Mouse (Mus musculus) neural tube, embryonic 13.5 days (tissue): Measurements from ENCODE around the gene Cdh13. TPM values are rescaled to one million over a fixed set of nuclear protein-coding genes. Genes with fewer than 3 reads are reported as not detected.

ENCODE experiments used
- ATAC-seq: fragments of 200-750 bp; cut with Nextera tagmentation; 2 replicates; pipeline ENCODE4 v1.8.0; 2017; ENCODE audit warnings: low read depth, mild to moderate bottlenecking, moderate TSS enrichment, moderate library complexity
- H3K27ac ChIP-seq: fragments of 300-500 bp; sonication (generic); replicated peaks from 2 replicates; pipeline ENCODE4 v1.5.1; 2015; ENCODE audit warnings: moderate library complexity, mild to moderate bottlenecking, inconsistent platforms
- H3K27me3 ChIP-seq: fragments of 300-500 bp; sonication (generic); 2 replicates; pipeline ENCODE4 v1.6.1; 2015; ENCODE audit warnings: mild to moderate bottlenecking, inconsistent platforms
- H3K36me3 ChIP-seq: fragments of 300-500 bp; sonication (generic); 2 replicates; pipeline ENCODE4 v1.6.1; 2015; ENCODE audit warnings: mild to moderate bottlenecking, inconsistent platforms
- H3K4me1 ChIP-seq: fragments of 300-500 bp; sonication (generic); replicated peaks from 2 replicates; pipeline ENCODE4 v1.6.1; 2015; ENCODE audit warnings: inconsistent platforms
- H3K4me2 ChIP-seq: fragments of 300-500 bp; sonication (generic); 2 replicates; pipeline ENCODE4 v1.6.1; 2015; ENCODE audit warnings: inconsistent platforms, mild to moderate bottlenecking, moderate library complexity
- H3K4me3 ChIP-seq: fragments of 300-500 bp; sonication (generic); 2 replicates; pipeline ENCODE4 v1.5.1; 2015; ENCODE audit warnings: mild to moderate bottlenecking, inconsistent platforms
- H3K9ac ChIP-seq: fragments of 300-500 bp; sonication (generic); 2 replicates; pipeline ENCODE4 v1.6.1; 2015; ENCODE audit warnings: moderate library complexity, mild to moderate bottlenecking, inconsistent platforms
- H3K9me3 ChIP-seq: fragments of 300-500 bp; sonication (generic); 2 replicates; pipeline ENCODE4 v1.6.1; 2016; ENCODE audit warnings: inconsistent platforms
- WGBS: fragments of 180-500 bp; shearing (Covaris S2); methylation state at CpG from one replicate; pipeline ENCODE4 v1.1.7; 2015; 5-methylcytosine and 5-hydroxymethylcytosine counted together
- polyA plus RNA-seq: library from polyadenylated mRNA; unstranded; fragments of >200 nt; fragmentation: Nextera tagmentation; extraction: Ambion mirVana; gene quantifications from 2 replicates; pipeline ENCODE4 v1.2.1, GENCODE M21; 2015

Gene Cdh13
- polyA plus RNA-seq, 1 experiment from 2014 or later, result 69.8 TPM

DNA sequence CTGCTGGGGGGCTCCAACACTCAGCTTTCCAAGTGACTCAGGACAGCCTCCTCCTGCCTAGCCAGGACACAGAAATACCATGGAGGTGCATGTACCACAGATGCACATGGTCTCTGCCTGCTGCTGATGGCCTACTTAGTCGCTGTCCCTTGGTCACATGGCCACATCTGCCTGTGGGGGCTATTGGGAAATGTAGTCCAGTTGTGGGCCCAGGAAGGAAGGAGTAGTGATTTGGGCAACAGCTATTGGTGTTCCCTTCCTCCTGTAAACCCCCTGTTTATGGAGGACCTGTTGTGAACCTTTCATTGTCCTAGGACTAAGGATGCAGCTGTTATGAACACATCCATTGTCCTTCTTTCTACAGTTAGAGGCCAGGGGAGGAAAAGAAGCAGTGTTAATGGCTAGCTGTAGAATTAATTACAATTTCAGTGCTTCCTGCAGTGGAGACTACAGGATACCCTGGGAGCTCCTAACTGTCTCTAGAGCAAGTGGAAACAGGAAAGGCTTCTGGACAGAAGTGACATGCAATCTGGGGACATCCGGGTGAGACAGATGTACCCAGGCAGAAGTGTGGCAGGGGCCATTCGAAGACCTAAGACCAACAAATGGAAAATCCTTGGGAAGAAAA, 150.1 kb downstream of the Cdh13 start:
- no peaks in the 10 kb centered on the region for H3K36me3 ChIP-seq
- ATAC-seq, result 0 out of 2 replicates have a peak, but pooled peaks have one; percentile 17
- H3K27ac ChIP-seq, result no peak overlapping the region
- H3K27me3 ChIP-seq, result no peaks in the 10 kb centered on the region
- H3K4me3 ChIP-seq, result no peak overlapping the region
- no peak overlapping the region for H3K9ac ChIP-seq
- H3K4me1 ChIP-seq, result peaks cover 35% of the 10 kb centered on the region
- no peak overlapping the region for H3K4me2 ChIP-seq
- H3K9me3 ChIP-seq, result no peaks in the 10 kb centered on the region
- WGBS, result 81% methylated on average over 3 of the region's 3 CpGs

DNA sequence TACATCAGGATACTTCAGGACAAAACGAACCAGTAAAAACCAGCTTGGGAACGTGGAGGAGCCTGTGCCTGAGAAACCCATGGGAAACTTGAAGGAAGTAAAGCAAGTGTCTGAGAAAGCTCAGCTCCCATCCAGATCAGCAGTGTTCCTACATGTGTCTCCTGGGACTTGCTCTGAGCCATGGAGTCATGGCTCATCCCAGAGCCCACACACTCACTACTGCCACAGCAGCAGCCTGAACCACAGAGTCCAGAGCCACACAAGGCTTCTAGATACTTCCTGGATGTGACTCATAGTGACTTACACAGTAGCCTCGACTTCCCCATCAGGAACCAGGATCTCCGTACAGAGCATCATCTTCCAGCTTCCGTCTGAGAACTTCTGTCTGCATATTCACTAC, 153.2 kb downstream of the Cdh13 start:
- 83% methylated on average over 5 of the region's 5 CpGs for WGBS
- Histone ChIP-seq H3K27me3 (no peaks in the 10 kb centered on the region), H3K4me3 (no peak overlapping the region), H3K4me1 (peaks cover 41% of the 10 kb centered on the region), H3K9me3 (no peaks in the 10 kb centered on the region), H3K27ac (no peak overlapping the region; the same call in 1 of the 2 replicates), H3K36me3 (no peaks in the 10 kb centered on the region), H3K4me2 (no peak overlapping the region), H3K9ac (no peak overlapping the region)
- ATAC-seq, result no peak

DNA sequence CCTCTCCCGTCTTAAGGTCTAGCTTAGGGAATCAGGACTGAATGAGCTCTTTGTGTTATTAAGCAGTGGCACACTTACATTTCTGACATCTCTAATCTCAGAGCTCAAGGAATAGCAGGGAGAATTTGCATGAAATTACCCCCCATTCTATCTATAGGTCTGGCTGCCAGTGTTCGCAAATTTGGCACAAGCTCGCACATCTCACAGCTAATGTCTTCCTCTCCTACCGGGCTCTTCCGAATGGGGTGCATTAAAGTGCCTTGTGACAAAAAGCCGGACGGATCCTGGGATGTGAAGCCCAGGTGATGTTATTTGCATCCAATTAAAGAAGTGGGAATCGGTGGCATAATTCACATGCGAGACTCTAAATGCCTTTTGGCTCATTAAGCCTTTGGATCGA, 153.6 kb downstream of the Cdh13 start:
- Histone ChIP-seq H3K27ac (peak overlapping the region; percentile 62; the same call in 1 of the 2 replicates), H3K27me3 (no peaks in the 10 kb centered on the region), H3K4me1 (peaks cover 44% of the 10 kb centered on the region), H3K9ac (no peak overlapping the region), H3K4me3 (no peak overlapping the region), H3K4me2 (no peak overlapping the region), H3K36me3 (no peaks in the 10 kb centered on the region), H3K9me3 (no peaks in the 10 kb centered on the region)
- 43% methylated on average over 10 of the region's 10 CpGs for WGBS
- no peak for ATAC-seq

DNA sequence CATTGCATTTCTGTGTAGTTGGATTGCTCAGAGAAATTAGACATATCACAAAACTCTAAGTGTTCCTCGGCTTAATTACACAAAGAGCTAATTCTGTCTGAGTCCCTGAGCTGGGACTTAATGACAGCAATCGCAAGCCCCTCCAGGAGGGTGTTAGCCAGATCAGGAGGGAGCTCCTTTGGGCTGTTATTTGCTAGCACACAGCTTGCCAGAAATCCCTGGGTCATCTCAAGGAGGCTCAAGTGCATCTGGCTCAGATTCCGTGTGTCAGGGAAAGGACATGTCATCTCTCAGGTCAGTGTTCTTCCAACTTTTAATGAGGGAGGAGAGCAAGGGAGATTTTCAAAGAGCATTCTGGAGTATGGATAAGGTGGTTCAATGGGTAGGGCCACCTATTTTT, 154.3 kb downstream of the Cdh13 start:
- Histone ChIP-seq H3K9ac (no peak overlapping the region), H3K4me3 (no peak overlapping the region), H3K4me1 (peaks cover 44% of the 10 kb centered on the region), H3K36me3 (no peaks in the 10 kb centered on the region), H3K9me3 (no peaks in the 10 kb centered on the region), H3K27me3 (no peaks in the 10 kb centered on the region), H3K4me2 (no peak overlapping the region), H3K27ac (peak overlapping the region; percentile 62)
- no peak for ATAC-seq
- WGBS, result 31% methylated on average over 3 of the region's 3 CpGs

DNA sequence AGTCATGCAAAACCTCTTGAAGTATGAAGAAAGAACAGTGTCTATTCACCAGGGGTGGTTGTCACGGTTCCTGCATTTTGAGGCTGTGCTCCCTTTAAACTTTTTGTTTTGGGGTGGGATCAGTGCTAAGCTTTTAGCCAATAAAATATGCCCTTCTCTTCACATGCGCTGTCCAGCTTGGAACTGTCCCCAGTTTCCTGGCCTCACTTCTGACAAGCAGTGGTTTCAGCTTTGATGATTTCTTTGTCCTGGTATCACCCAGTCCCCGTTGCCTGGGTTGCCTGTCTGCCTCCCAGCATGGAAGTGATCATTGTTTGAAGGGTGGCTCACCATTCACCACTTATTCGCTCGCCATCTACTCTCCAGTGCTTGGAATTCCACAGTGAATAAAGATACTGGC, 156.3 kb downstream of the Cdh13 start:
- H3K9me3 ChIP-seq, result no peaks in the 10 kb centered on the region
- ATAC-seq, result peak; percentile 45; the same call in 1 of the 2 replicates
- no peak overlapping the region for H3K9ac ChIP-seq
- peaks cover 36% of the 10 kb centered on the region for H3K4me1 ChIP-seq
- 48% methylated on average over 5 of the region's 5 CpGs for WGBS
- no peak overlapping the region for H3K4me2 ChIP-seq
- H3K27ac ChIP-seq, result no peak overlapping the region
- H3K4me3 ChIP-seq, result no peak overlapping the region
- H3K27me3 ChIP-seq, result no peaks in the 10 kb centered on the region
- no peaks in the 10 kb centered on the region for H3K36me3 ChIP-seq

DNA sequence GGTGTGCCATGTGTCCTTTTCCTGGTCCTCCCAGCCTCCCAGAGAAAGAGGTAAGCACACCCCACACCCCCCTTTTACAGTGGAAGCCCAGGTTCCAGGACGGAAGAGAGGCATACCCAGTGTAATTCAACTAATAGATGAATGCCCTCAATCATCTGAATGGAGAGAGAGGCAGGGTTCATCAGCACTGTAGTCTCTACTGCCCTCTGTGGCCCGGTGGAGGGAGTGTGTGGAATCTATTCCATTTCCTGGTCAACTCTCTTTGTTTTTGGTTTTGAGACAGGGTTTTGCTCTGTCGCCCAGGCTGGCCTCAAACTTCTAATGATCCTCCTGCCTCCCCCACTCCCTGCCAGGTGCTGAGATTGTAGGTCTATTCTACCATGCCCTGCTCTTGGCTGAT, 159.8 kb downstream of the Cdh13 start:
- no peak for ATAC-seq
- Histone ChIP-seq H3K9ac (no peak overlapping the region), H3K27ac (no peak overlapping the region), H3K4me2 (no peak overlapping the region), H3K9me3 (no peaks in the 10 kb centered on the region), H3K4me3 (no peak overlapping the region), H3K27me3 (no peaks in the 10 kb centered on the region), H3K36me3 (no peaks in the 10 kb centered on the region), H3K4me1 (peaks cover 12% of the 10 kb centered on the region; the same call in 1 of the 2 replicates)
- WGBS, result 58% methylated on average over 3 of the region's 3 CpGs

DNA sequence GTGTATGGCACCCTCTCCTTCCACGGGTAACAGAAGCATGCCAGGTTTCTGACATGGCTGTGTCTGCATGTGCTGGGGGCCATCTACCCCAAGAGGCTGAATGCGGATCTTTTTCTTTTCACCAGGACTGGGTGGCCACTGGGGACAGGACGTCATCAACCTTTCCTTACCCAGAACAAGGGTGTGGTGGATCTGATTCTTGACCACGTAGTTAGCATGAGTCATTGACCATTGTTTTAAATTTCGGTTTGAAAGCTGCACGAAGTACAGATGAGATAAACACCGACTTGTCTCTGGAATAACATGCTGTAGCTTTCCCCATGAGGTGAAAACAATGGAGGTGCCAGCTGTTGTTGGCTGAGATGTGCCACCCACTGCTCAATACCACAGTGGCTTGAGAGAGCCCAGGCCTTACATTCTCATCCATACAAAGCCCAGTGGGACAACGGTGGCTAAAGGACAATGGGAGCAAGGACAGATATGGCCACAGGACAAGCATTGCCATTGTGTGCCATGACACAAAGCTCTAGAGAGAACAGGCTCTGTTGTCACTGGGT, 161.2 kb downstream of the Cdh13 start:
- no peak overlapping the region for H3K4me2 ChIP-seq
- 85% methylated on average over 8 of the region's 8 CpGs for WGBS
- no peaks in the 10 kb centered on the region for H3K27me3 ChIP-seq
- no peak for ATAC-seq
- no peak overlapping the region for H3K4me3 ChIP-seq
- H3K9me3 ChIP-seq, result no peaks in the 10 kb centered on the region
- H3K27ac ChIP-seq, result no peak overlapping the region
- no peaks in the 10 kb centered on the region for H3K36me3 ChIP-seq
- H3K9ac ChIP-seq, result no peak overlapping the region
- H3K4me1 ChIP-seq, result peaks cover 12% of the 10 kb centered on the region; the same call in 1 of the 2 replicates

DNA sequence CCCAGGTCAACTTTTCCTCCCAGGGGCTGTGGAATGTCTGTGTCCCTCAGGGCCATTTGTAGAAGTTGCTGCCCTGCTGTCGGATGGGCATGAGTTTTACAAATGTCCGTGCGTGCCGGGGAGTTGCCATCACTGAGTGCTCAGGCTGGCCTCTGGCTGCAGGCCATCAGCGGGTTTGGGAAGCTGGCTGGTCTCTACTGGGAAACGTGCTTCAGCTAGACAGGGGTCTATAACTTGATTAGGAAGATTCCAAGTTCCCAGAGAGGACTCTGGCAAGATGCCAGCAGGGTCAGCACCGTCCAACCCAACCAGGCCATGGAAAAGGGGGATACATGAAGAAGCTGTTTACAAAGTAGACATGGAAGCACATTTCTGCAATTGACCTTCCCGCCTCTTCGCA, 163.0 kb downstream of the Cdh13 start:
- WGBS, result 82% methylated on average over 9 of the region's 9 CpGs
- Histone ChIP-seq H3K27me3 (no peaks in the 10 kb centered on the region), H3K9me3 (no peaks in the 10 kb centered on the region), H3K36me3 (no peaks in the 10 kb centered on the region), H3K27ac (no peak overlapping the region), H3K9ac (no peak overlapping the region), H3K4me3 (no peak overlapping the region), H3K4me2 (no peak overlapping the region), H3K4me1 (peaks cover 5% of the 10 kb centered on the region; the same call in 1 of the 2 replicates)
- no peak for ATAC-seq

DNA sequence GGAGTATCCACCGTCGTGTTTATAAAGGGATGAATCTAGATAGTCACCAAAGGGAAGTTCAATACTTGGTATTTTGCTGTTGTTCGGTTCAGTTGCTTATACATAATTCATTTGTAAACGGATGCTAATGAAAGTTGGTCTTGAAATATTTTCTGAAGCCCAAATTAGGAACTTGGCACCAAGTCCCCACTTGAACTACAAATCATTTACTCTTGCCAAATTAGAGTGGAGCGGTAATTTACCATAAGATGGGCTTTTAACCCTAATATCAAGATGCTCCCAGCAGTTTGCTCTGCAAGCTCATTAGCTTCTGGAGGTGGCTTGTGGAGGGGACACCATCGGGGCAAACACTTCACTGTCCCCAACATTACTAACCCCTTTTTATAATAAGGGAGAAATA, 164.5 kb downstream of the Cdh13 start:
- no peak for ATAC-seq
- H3K9ac ChIP-seq, result no peak overlapping the region
- H3K27me3 ChIP-seq, result no peaks in the 10 kb centered on the region
- H3K36me3 ChIP-seq, result no peaks in the 10 kb centered on the region
- H3K4me2 ChIP-seq, result no peak overlapping the region
- H3K27ac ChIP-seq, result no peak overlapping the region
- no peak overlapping the region for H3K4me3 ChIP-seq
- H3K9me3 ChIP-seq, result no peaks in the 10 kb centered on the region
- WGBS, result 90% methylated on average over 6 of the region's 6 CpGs
- H3K4me1 ChIP-seq, result no peaks in the 10 kb centered on the region

DNA sequence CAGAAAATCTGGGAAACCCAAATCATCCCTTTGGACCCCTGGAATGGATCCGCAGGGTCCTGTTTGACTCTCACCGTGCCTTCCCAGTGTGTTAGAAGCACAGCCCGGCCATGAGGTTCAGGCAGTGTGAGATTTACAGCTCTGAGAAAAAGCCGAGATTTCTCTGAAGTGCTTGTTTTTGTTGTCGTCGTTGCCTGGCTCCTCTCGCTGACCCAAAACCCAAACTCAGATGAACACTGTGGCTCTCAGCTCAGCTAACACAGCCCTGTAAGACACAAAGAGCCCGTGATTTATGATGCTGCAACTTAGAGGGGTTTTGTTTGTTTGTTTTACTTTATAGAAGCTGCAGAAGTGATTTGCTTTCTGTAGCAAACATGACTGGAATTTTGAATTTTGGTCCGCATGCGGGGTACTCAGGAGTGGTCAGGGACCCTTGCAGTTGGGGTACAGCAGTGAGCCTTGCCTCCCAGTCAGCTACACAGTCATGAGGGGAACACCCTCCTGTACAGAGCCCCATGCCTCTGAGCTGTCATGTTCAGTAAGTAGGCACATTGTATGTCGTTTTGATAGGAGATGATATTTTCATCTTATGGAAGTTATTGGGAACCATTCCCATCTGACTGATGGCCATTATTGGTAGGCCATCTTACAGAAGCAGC, 169.0 kb downstream of the Cdh13 start:
- peak; percentile 91 for ATAC-seq
- Histone ChIP-seq H3K9ac (no peak overlapping the region), H3K4me2 (no peak overlapping the region), H3K27me3 (no peaks in the 10 kb centered on the region), H3K9me3 (no peaks in the 10 kb centered on the region), H3K4me1 (no peaks in the 10 kb centered on the region), H3K27ac (peak overlapping the region; percentile 6; the same call in 1 of the 2 replicates), H3K4me3 (no peak overlapping the region), H3K36me3 (no peaks in the 10 kb centered on the region)
- WGBS, result 27% methylated on average over 11 of the region's 11 CpGs

DNA sequence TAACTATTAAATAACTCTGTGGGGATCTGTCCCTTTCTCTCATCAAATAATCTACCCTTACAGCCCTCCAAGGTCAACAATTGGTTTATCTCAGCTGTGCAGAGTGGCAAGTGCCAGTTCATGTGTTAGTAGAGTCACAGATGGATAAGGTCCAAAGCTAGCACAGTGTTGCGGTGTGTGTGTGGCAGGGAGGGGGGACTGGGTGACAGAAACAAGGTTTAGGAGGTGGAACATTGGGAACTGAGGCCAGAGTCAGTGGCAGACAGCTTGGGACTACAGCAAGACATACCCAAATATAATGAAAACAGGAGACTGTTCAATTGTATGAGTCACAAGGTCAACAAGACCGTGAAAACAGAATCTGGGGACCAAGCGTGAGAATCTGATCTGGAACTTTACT, 171.7 kb downstream of the Cdh13 start:
- no peaks in the 10 kb centered on the region for H3K9me3 ChIP-seq
- H3K4me3 ChIP-seq, result no peak overlapping the region
- no peak overlapping the region for H3K4me2 ChIP-seq
- no peak for ATAC-seq
- H3K36me3 ChIP-seq, result no peaks in the 10 kb centered on the region
- 64% methylated on average over 3 of the region's 3 CpGs for WGBS
- no peak overlapping the region for H3K27ac ChIP-seq
- H3K4me1 ChIP-seq, result no peaks in the 10 kb centered on the region
- no peak overlapping the region for H3K9ac ChIP-seq
- H3K27me3 ChIP-seq, result no peaks in the 10 kb centered on the region

DNA sequence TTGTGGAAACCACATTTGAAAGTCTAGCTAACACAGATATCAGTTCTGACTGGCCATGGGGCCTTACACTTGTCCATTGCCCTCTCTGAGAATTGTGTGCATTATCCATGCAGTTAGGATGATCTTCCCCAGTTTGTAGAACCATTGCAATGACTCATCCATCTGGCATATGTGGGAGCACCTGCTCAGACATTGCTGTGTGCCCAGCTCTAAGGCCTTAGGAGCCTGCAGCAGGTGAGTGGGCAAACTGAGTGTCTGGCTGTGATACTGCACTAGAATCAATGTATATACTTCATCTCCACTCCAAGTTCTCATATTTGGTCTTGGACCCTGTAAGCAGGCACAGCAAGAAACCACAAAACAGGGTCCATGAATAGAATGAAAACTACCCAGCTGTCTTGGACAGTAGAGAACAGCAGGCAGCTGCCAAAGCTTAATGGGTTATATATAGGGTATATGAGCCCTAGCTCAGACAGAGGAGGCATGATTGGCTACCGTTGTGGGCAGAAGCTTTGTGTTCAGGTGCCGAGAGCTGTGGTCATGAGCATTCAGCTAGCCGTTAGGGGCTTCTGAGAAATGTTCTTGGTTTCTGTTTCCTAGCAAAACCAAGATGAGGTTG, 181.9 kb downstream of the Cdh13 start:
- H3K9me3 ChIP-seq, result no peaks in the 10 kb centered on the region
- no peak overlapping the region for H3K9ac ChIP-seq
- no peaks in the 10 kb centered on the region for H3K27me3 ChIP-seq
- no peak for ATAC-seq
- no peaks in the 10 kb centered on the region for H3K36me3 ChIP-seq
- WGBS, result 83% methylated on average over 3 of the region's 3 CpGs
- H3K4me1 ChIP-seq, result peaks cover 10% of the 10 kb centered on the region
- H3K4me3 ChIP-seq, result no peak overlapping the region
- H3K27ac ChIP-seq, result no peak overlapping the region
- H3K4me2 ChIP-seq, result no peak overlapping the region
